Mouse (Mus musculus): ENCODE results near the gene Pcp4l1. TPM values are rescaled to one million over a fixed set of nuclear protein-coding genes. Genes with fewer than 3 reads are reported as not detected.
A peak's percentile ranks its signal among the peaks of the same experiment; 100 is the strongest.
"Not testable (repeated sequence)": the region's sequence is repeated elsewhere in the genome, so short reads cannot be mapped to it uniquely, and the experiment has no call there.

The Pcp4l1 gene
- polyA plus RNA-seq, 1 experiment, result 520 TPM

- DNase-seq (ENCODE audit: extremely low spot score in 1 of 2, low spot score in 1 of 2), result peak; percentile 45 to 63
Observed at GRCm38 (mm10) chr1:171150838-171151391, 45.2 kb downstream of the Pcp4l1 start.

- peak; percentile 91 to 97 for DNase-seq (ENCODE audit: extremely low spot score in 1 of 2, low spot score in 1 of 2)
Observed at GRCm38 (mm10) chr1:171149974-171150760, 45.9 kb downstream of the Pcp4l1 start, which contains the start of the genes Sdhc and Mpz. Sdhc (minus strand) TSS chr1:171150603. Mpz (plus strand) TSS chr1:171150711.

GRCm38 (mm10) chr1:171142981-171143380 lies 53.1 kb downstream of the Pcp4l1 start:
- DNase-seq (ENCODE audit: extremely low spot score in 1 of 2, low spot score in 1 of 2), result not testable (repeated sequence)

GRCm38 (mm10) chr1:171137486-171138155 lies 58.4 kb downstream of the Pcp4l1 start:
- not testable (repeated sequence) for DNase-seq (ENCODE audit: extremely low spot score in 1 of 2, low spot score in 1 of 2)

GRCm38 (mm10) chr1:171135600-171135999 lies 60.5 kb downstream of the Pcp4l1 start:
- DNase-seq (ENCODE audit: extremely low spot score in 1 of 2, low spot score in 1 of 2), result no peak

- DNase-seq (ENCODE audit: extremely low spot score in 1 of 2, low spot score in 1 of 2), result no peak
Observed at GRCm38 (mm10) chr1:171130971-171131370, 65.1 kb downstream of the Pcp4l1 start.

GRCm38 (mm10) chr1:171129251-171129650 lies 66.8 kb downstream of the Pcp4l1 start:
- DNase-seq (ENCODE audit: extremely low spot score in 1 of 2, low spot score in 1 of 2), result peak; percentile 39 to 50

- DNase-seq (ENCODE audit: extremely low spot score in 1 of 2, low spot score in 1 of 2), result no peak
Observed at GRCm38 (mm10) chr1:171124398-171124797, 71.7 kb downstream of the Pcp4l1 start.

Other genes starting within 250 kb of the Pcp4l1 start
- 7.0 and 8.1 TPM in 2 replicates for gene Fcgr2b, start 219.7 kb downstream of the Pcp4l1 start, polyA plus RNA-seq (2012; rRNA removed)
- gene Fcgr4, start 177.3 kb downstream of the Pcp4l1 start, polyA plus RNA-seq (2012; rRNA removed), result 0.23 and 0.64 TPM in 2 replicates
- gene Fcgr3, start 131.3 kb downstream of the Pcp4l1 start, polyA plus RNA-seq (2012; rRNA removed), result 14.6 and 21.5 TPM in 2 replicates
- gene Cfap126, start 82.3 kb downstream of the Pcp4l1 start, polyA plus RNA-seq (2012; rRNA removed), result 1.4 and 3.8 TPM in 2 replicates
- 206 and 256 TPM in 2 replicates for gene Sdhc, start 45.7 kb downstream of the Pcp4l1 start, polyA plus RNA-seq (2012; rRNA removed)
- gene Mpz, start 45.6 kb downstream of the Pcp4l1 start, polyA plus RNA-seq (2012; rRNA removed), result 1.4 and 2.2 TPM in 2 replicates
- 0.10 and 0.17 TPM in 2 replicates for gene Nr1i3, start 17.7 kb upstream of the Pcp4l1 start, polyA plus RNA-seq (2012; rRNA removed)
- 75.9 and 77.3 TPM in 2 replicates for gene Tomm40l, start 26.2 kb upstream of the Pcp4l1 start, polyA plus RNA-seq (2012; rRNA removed)
- 3.9 and 5.2 TPM in 2 replicates for gene Apoa2, start 28.8 kb upstream of the Pcp4l1 start, polyA plus RNA-seq (2012; rRNA removed)
- 37.1 and 40.6 TPM in 2 replicates for gene Fcer1g, start 38.1 kb upstream of the Pcp4l1 start, polyA plus RNA-seq (2012; rRNA removed)
- gene Adamts4, start 54.2 kb upstream of the Pcp4l1 start, polyA plus RNA-seq (2012; rRNA removed), result 10.2 and 10.9 TPM in 2 replicates
- 212 and 225 TPM in 2 replicates for gene Ndufs2, start 55.1 kb upstream of the Pcp4l1 start, polyA plus RNA-seq (2012; rRNA removed)
- 65.2 and 73.7 TPM in 2 replicates for gene B4galt3, start 74.1 kb upstream of the Pcp4l1 start, polyA plus RNA-seq (2012; rRNA removed)
- 69.4 and 83.5 TPM in 2 replicates for gene Ppox, start 84.9 kb upstream of the Pcp4l1 start, polyA plus RNA-seq (2012; rRNA removed)
- 73.0 and 83.2 TPM in 2 replicates for gene Usp21, start 91.7 kb upstream of the Pcp4l1 start, polyA plus RNA-seq (2012; rRNA removed)
- 90.5 and 94.3 TPM in 2 replicates for gene Ufc1, start 98.8 kb upstream of the Pcp4l1 start, polyA plus RNA-seq (2012; rRNA removed)
- gene Dedd, start 132.9 kb upstream of the Pcp4l1 start, polyA plus RNA-seq (2012; rRNA removed), result 54.6 and 58.1 TPM in 2 replicates
- gene Nit1, start 149.4 kb upstream of the Pcp4l1 start, polyA plus RNA-seq (2012; rRNA removed), result 68.2 and 71.3 TPM in 2 replicates
- 137 and 151 TPM in 2 replicates for gene Pfdn2, start 149.4 kb upstream of the Pcp4l1 start, polyA plus RNA-seq (2012; rRNA removed)
- gene Klhdc9, start 164.5 kb upstream of the Pcp4l1 start, polyA plus RNA-seq (2012; rRNA removed), result 7.9 and 9.0 TPM in 2 replicates
- gene Nectin4, start 173.8 kb upstream of the Pcp4l1 start, polyA plus RNA-seq (2012; rRNA removed), result 2.6 and 3.1 TPM in 2 replicates
- gene Arhgap30, start 192.7 kb upstream of the Pcp4l1 start, polyA plus RNA-seq (2012; rRNA removed), result 1.4 and 1.8 TPM in 2 replicates
- gene Usf1, start 215.0 kb upstream of the Pcp4l1 start, polyA plus RNA-seq (2012; rRNA removed), result 105 and 119 TPM in 2 replicates
- 4.1 and 5.0 TPM in 2 replicates for gene Tstd1, start 222.6 kb upstream of the Pcp4l1 start, polyA plus RNA-seq (2012; rRNA removed)
- gene F11r, start 241.3 kb upstream of the Pcp4l1 start, polyA plus RNA-seq (2012; rRNA removed), result 8.6 and 9.5 TPM in 2 replicates